Mouse (Mus musculus) mature B cell (primary cell): Measurements from ENCODE around the gene Hpgd.

Experiments
- in situ Hi-C: fragments of 300-500 bp; cut with MboI; formaldehyde crosslinking; loops from 2 replicates; pipeline ENCODE4 v1.14.3; 2019

Hpgd gene

DNA sequence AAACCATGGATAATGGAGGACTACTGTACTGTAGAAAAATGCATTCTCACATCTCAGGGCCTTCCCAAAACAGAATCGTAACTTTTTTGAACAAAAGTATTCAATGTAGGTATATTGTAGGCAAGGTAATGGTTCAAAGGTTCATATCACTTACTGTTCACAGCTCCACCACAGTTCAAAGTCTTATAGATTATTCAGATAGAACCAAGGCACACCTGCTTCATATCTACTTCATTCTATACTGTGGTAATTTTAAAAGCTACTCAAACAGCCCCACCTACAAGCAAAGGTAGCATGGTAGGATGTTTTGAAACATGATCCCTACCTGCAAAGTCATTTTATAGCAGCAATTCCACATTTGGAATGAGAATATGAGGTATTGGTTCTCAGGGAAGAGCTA, 28.9 kb downstream of the Hpgd start:
- in situ Hi-C loops: no loop called here

DNA sequence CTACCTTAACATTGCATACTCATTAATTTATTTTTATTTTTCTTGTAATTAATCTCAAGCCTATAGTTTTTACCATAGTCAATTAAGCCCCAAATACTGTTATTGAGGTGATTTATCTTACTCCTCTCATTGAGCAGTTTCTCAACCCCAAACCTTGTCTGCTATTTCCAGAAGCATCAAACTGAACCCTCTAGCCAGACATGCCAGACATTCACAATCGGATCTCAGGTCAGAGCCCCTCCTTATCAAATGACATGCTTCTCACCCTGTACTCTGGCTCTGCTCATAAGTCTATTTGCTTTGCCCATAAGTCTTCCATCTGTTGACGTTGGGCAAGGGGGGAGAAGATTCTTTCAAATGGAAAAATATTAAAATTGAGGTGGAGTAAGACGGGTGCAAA, 33.3 kb downstream of the Hpgd start:
- in situ Hi-C loops: no loop called here

DNA sequence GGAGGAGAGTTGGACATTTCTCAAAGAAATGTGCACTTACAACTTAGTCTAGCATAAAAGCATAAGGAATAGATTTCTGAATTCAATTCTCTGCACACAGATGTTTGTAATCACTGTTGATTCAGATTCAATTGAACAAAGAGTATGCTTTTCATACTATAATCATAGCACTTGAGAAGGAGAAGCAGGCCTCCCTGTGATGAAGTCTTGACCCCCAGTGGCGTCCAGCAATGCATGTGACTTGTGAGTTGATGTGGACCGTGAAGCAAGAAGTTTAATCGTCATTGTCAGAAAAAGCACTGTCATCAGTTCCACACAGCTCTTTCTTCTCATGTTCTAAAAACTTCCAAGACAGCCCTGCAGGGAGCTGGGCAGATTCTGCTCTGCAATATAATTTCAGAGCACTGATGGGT, 33.8 kb downstream of the Hpgd start:
- in situ Hi-C loops: no loop called here

GRCm38 (mm10) chr8:56335390-56336000, 41.1 kb downstream of the Hpgd start:
- in situ Hi-C loops: no loop called here

- in situ Hi-C loops: no loop called here
These were observed 42.4 kb downstream of the Hpgd start for GRCm38 (mm10) chr8:56336771-56337170.

GRCm38 (mm10) chr8:56343505-56343904, 49.1 kb downstream of the Hpgd start:
- in situ Hi-C loops: no loop called here

- in situ Hi-C loops: no loop called here
These were observed 49.6 kb downstream of the Hpgd start for GRCm38 (mm10) chr8:56343940-56344339.

DNA sequence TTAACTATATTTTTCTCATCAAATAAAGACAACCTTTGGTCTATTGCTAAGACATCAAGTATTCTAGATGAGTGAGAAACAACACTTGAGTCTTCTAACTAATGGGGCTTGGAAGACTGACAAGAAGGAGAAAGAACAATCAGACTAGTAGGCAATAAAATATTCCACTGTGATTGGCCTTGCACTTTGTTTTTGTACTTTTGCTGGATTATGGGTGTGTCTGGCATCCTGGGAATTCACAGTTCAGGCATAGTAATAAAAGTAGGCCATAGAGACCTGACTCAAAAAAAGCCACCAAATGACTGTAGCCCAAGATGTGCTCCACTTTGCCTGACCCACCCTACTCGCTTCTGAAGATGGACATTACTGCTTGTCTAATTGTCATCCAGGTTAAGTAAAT, 50.0 kb downstream of the Hpgd start:
- in situ Hi-C loops: no loop called here

DNA sequence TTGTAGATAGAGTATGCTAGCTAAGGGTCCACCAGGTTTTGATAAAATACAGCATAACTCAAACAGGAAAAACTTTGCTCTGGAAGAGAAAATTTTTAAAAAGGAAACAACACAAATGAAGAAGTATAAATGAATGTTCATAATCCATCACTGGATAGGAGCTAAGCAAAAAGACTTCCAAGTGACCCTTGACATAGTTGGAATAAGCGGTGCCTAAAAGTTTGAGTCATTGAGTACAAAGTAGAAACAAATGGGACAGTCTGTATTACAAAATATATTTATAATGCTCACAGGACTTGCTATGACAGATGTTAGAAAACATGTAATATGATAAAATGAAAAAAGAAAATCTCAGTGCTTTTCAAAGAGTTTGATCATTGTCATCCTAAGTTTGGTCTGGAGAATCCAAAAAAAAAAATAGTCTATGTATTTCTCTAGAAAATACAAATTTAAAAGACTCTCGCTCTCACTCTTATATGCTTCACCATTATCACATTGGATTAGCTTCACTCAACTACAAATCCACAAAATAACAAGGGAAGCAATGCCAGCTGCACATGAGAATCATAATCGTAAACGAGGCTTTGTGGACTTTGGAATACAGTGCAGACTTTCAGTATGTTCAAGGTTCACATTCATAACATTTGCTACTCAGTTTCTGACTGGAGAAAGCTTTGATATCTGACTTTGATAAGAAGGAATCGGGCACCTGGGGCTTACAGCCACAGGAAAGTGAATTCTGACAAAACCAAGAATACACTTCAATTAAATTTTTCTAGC, 51.4 kb downstream of the Hpgd start:
- in situ Hi-C loops: no loop called here

DNA sequence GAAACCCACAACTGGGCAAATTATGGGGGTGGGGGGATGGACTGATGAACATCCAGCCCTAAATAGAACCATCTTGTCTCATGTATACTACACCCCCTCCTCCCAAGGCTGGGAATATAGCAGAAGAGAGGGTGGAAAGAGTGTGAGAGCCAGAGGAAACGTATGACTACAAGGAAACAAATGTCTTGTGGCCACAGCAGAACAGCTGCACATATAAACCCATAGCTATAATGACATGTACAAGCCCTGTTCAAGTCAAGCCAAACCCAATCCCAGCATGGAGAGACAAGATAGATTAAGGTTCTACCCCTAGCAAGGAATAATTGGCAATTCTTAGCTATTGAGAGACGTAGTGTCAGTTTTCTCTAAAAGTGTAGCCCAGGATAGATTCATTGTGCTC, 68.8 kb downstream of the Hpgd start:
- in situ Hi-C loops: no loop called here
